Comparison of ENCODE assay signal across 7 mouse cellular contexts in genomic region chrX:103821832-103822196, GRCm38 (mm10). TPM values are rescaled to one million over a fixed set of nuclear protein-coding genes. Genes with fewer than 3 reads are reported as not detected.
DNase-seq lines count a peak whose midpoint lies in the region; ATAC-seq and TF ChIP-seq lines count a peak whose summit lies in the region.

Gene Slc16a2 (minus strand): TSS chrX:103821983.

- TF ChIP-seq CTCF in heart, adult 2 months (IDR thresholded peaks at IDR 0.05), result no peak
- TF ChIP-seq CTCF in small intestine, adult 2 months (IDR thresholded peaks at IDR 0.05; ENCODE audit: extremely low read depth, insufficient read length, insufficient replicate concordance, low read depth, low read length), result no peak

- intact Hi-C loops in heart, adult 2 months (cut with DNase I), result loop anchor here (2.0 kb wide), 1 partner anchor 125 kb away; no protein-coding TSS in a partner anchor

- H3K36me3 ChIP-seq in heart, adult 2 months (ENCODE audit: control insufficient read depth, insufficient read depth, low read length), result no peaks in the 10 kb centered on the region
- H3K36me3 ChIP-seq in limb, embryonic 12.5 days, result no peaks in the 10 kb centered on the region
- no peaks in the 10 kb centered on the region for H3K36me3 ChIP-seq in midbrain, embryonic 13.5 days
- no peaks in the 10 kb centered on the region for H3K36me3 ChIP-seq in small intestine, adult 2 months (ENCODE audit: control insufficient read depth, insufficient read depth, low read length)

- peak within 1 kb of the TSS; percentile 85 for H3K9ac ChIP-seq in heart, adult 2 months (ENCODE audit: low read depth, low read length)
- H3K9ac ChIP-seq in limb, embryonic 12.5 days (replicated peaks), result peak within 1 kb of the TSS; percentile 68
- H3K9ac ChIP-seq in midbrain, embryonic 13.5 days (replicated peaks), result peak within 1 kb of the TSS; percentile 73

- no peaks in the 10 kb centered on the region; the same call in 1 of the 2 replicates for H3K4me1 ChIP-seq in heart, adult 2 months (ENCODE audit: control insufficient read depth, insufficient read depth, low read length)
- H3K4me1 ChIP-seq in limb, embryonic 12.5 days (replicated peaks), result peaks cover 7% of the 10 kb centered on the region
- peaks cover 11% of the 10 kb centered on the region for H3K4me1 ChIP-seq in midbrain, embryonic 13.5 days (replicated peaks)
- peaks cover 2% of the 10 kb centered on the region; the same call in 1 of the 2 replicates for H3K4me1 ChIP-seq in small intestine, adult 2 months (ENCODE audit: control insufficient read depth, insufficient read depth, insufficient read length, low read length)

- no peaks in the 10 kb centered on the region for H3K27me3 ChIP-seq in heart, adult 2 months (ENCODE audit: control insufficient read depth, insufficient read depth, low read length)
- H3K27me3 ChIP-seq in limb, embryonic 12.5 days, result peaks cover 70% of the 10 kb centered on the region
- H3K27me3 ChIP-seq in midbrain, embryonic 13.5 days, result peaks cover 89% of the 10 kb centered on the region
- no peaks in the 10 kb centered on the region; the same call in 1 of the 2 replicates for H3K27me3 ChIP-seq in small intestine, adult 2 months (ENCODE audit: control insufficient read depth, insufficient read depth, low read length)

- H3K9me3 ChIP-seq in limb, embryonic 12.5 days, result no peaks in the 10 kb centered on the region
- no peaks in the 10 kb centered on the region for H3K9me3 ChIP-seq in midbrain, embryonic 13.5 days

- DNase-seq in adrenal gland, postnatal 36 days, result peak; percentile 66 to 82
- peak; percentile 50 for DNase-seq in embryo, embryonic 11.5 days (ENCODE audit: low read depth, low spot score)
- DNase-seq in heart, adult 2 months, result peak; percentile 72 to 77
- DNase-seq in kidney, adult 18-20 months, result peak; percentile 58

- TF ChIP-seq POLR2A in heart, adult 2 months (IDR thresholded peaks at IDR 0.05; ENCODE audit: insufficient read depth, low read depth, low read length), result peak; percentile 85
- no peak for TF ChIP-seq POLR2A in small intestine, adult 2 months (IDR thresholded peaks at IDR 0.05; ENCODE audit: low read depth, low read length)

- ATAC-seq in limb, embryonic 12.5 days (ENCODE audit: insufficient number of reproducible peaks, insufficient read depth, low FRiP score, low TSS enrichment, low read depth), result peak; percentile 87
- peak; percentile 93 for ATAC-seq in midbrain, embryonic 13.5 days

- H3K27ac ChIP-seq in heart, adult 2 months, result peak within 1 kb of the TSS; percentile 83
- H3K27ac ChIP-seq in limb, embryonic 12.5 days, result peak within 1 kb of the TSS; percentile 95
- H3K27ac ChIP-seq in midbrain, embryonic 13.5 days, result peak within 1 kb of the TSS; percentile 74
- peak within 1 kb of the TSS; percentile 78 for H3K27ac ChIP-seq in small intestine, adult 2 months (ENCODE audit: insufficient read depth, low read depth, low read length)

- peak within 1 kb of the TSS; percentile 66 for H3K4me2 ChIP-seq in limb, embryonic 12.5 days
- peak within 1 kb of the TSS; percentile 71 for H3K4me2 ChIP-seq in midbrain, embryonic 13.5 days (replicated peaks)

- H3K79me2 ChIP-seq in heart, adult 2 months (replicated peaks; ENCODE audit: control insufficient read depth, insufficient read depth, low read length), result no peaks in the 10 kb centered on the region

- peak within 1 kb of the TSS; percentile 59 for H3K4me3 ChIP-seq in heart, adult 2 months
- peak within 1 kb of the TSS; percentile 57 for H3K4me3 ChIP-seq in limb, embryonic 12.5 days (replicated peaks)
- peak within 1 kb of the TSS; percentile 57 for H3K4me3 ChIP-seq in midbrain, embryonic 13.5 days (replicated peaks)
- H3K4me3 ChIP-seq in small intestine, adult 2 months (ENCODE audit: low read depth, low read length), result peak within 1 kb of the TSS; percentile 63

- WGBS in heart, adult 2 months, result 17% methylated on average over 17 of the region's 17 CpGs
- WGBS in limb, embryonic 12.5 days, result 11% methylated on average over 13 of the region's 17 CpGs
- 19% methylated on average over 15 of the region's 17 CpGs for WGBS in midbrain, embryonic 13.5 days
- WGBS in small intestine, adult 2 months, result 15% methylated on average over 16 of the region's 17 CpGs

- TF ChIP-seq EP300 in heart, adult 2 months (IDR thresholded peaks at IDR 0.05; ENCODE audit: insufficient read depth, low read depth, low read length), result peak; percentile 31; the same call in 1 of the 2 replicates

RNA-seq across cellular contexts. Expression of gene Slc16a2, which starts in this region (rescaled TPM):
- total RNA-seq in adrenal gland, postnatal 36 days (2021), result 10 to 100 TPM; 33.0 to 54.0 TPM
- 1 to 10 TPM; 7.3 to 7.8 TPM for total RNA-seq in heart, adult 2 months (2021)
- 12.8 and 18.5 TPM in 2 replicates for polyA plus RNA-seq in heart, adult 2 months (2012; rRNA removed)
- polyA plus RNA-seq in limb, embryonic 12.5 days (2016; fragmentation: Nextera tagmentation; extraction: Ambion mirVana), result 23.3 and 23.4 TPM in 2 replicates
- 17.3 and 23.3 TPM in 2 replicates for polyA plus RNA-seq in midbrain, embryonic 13.5 days (2015; fragmentation: Nextera tagmentation; extraction: Ambion mirVana)
- 1.7 and 1.9 TPM in 2 replicates for polyA plus RNA-seq in small intestine, adult 2 months (2012; rRNA removed)

Comparison
In these comparisons a context has a peak if more than half of its experiments do, and no peak if none do; other contexts are left out.
1. Peak in every context shown above with its lines: DNase-seq, ATAC-seq, H3K4me3 ChIP-seq and H3K27ac ChIP-seq.